Mouse (Mus musculus): ENCODE data around the gene Syngr1. TPM values are rescaled to one million over a fixed set of nuclear protein-coding genes. Genes with fewer than 3 reads are reported as not detected.

The Syngr1 gene
- polyA plus RNA-seq, 1 experiment from 2014 or later = 8.1 TPM

DNA sequence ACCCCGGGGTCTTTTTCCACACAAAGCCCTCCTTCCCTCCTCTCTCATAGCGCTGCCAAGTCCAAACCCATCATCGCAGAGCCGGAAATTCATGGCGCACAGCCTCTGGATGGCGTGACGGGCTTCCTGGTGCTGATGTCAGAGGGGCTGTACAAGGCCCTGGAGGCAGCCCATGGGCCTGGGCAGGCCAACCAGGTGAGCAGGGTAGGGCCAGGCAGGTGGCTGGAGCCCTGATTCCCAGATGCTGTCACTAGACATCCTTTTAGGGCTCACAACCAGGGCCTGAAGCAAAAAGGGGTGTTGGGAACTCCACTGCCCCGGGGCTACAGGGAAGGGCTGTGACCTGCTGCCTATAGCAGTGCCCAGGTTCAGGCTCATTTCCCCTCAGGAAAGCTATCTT lies 64.6 kb downstream of the Syngr1 start:
- no peak overlapping the region for H3K4me3 ChIP-seq
- H3K27ac ChIP-seq = no peak overlapping the region
- H3K27me3 ChIP-seq = no peaks in the 10 kb centered on the region
- H3K36me3 ChIP-seq = peaks cover 86% of the 10 kb centered on the region
- H3K9me3 ChIP-seq = no peaks in the 10 kb centered on the region
- H3K4me1 ChIP-seq = peaks cover 32% of the 10 kb centered on the region
- H3K4me2 ChIP-seq (replicated peaks) = no peak overlapping the region
- 90% methylated on average over 8 of the region's 8 CpGs for WGBS
- ATAC-seq (ENCODE audit: insufficient number of reproducible peaks, insufficient read depth, low FRiP score, low TSS enrichment) = no peak
- H3K9ac ChIP-seq = no peak overlapping the region

GRCm38 (mm10) chr15:80157197-80157943 lies 66.2 kb downstream of the Syngr1 start:
- Histone ChIP-seq H3K27me3 (no peaks in the 10 kb centered on the region), H3K4me3 (no peak overlapping the region), H3K36me3 (peaks cover 93% of the 10 kb centered on the region), H3K27ac (no peak overlapping the region), H3K9me3 (no peaks in the 10 kb centered on the region), H3K4me2 (replicated peaks) (no peak overlapping the region), H3K4me1 (peaks cover 35% of the 10 kb centered on the region), H3K9ac (no peak overlapping the region)
- WGBS = 91% methylated on average over 22 of the region's 22 CpGs
- ATAC-seq (ENCODE audit: insufficient number of reproducible peaks, insufficient read depth, low FRiP score, low TSS enrichment) = no peak

DNA sequence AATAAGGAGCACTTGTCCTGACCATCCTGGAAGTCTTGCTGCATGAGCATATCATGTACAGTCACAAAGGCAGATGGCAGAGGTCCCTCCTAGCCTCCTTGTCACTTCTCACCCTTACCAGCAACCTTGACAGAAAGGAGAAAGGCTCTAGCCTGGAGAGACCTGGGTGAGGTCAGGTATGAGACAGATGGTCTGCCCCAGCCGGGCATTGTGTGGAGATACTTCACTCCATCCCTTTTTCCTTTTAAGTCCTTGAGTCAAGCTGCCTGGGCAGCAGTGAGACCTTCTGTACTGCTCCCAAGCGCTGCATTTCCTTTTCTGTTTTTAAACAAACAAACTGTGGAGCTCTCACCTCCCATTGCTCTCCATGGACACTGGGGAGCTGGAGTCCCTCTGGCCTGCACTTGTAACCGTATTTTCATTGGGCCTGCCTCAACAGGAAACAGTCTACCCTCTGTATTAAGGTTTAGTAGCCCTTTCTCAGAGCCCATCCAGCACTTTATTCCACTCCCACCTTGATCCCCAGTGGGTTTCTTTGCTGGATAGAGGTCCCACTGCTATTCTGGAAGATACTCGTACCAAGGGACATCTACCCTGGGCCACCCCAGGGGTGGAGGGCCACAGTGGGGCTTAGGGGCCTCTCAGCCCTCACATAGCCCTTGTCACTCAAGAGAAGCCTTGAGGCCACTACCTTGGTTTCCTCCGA lies 67.0 kb downstream of the Syngr1 start:
- H3K36me3 ChIP-seq = peaks cover 90% of the 10 kb centered on the region
- H3K27me3 ChIP-seq = no peaks in the 10 kb centered on the region
- H3K27ac ChIP-seq = peak overlapping the region; percentile 91; the same call in 1 of the 2 replicates
- H3K4me3 ChIP-seq = no peak overlapping the region
- H3K9ac ChIP-seq = no peak overlapping the region
- WGBS = 49% methylated on average over 5 of the region's 5 CpGs
- ATAC-seq (ENCODE audit: insufficient number of reproducible peaks, insufficient read depth, low FRiP score, low TSS enrichment) = no peak
- H3K9me3 ChIP-seq = no peaks in the 10 kb centered on the region
- peaks cover 35% of the 10 kb centered on the region for H3K4me1 ChIP-seq
- no peak overlapping the region for H3K4me2 ChIP-seq (replicated peaks)

GRCm38 (mm10) chr15:80158707-80159090 lies 67.6 kb downstream of the Syngr1 start:
- Histone ChIP-seq H3K27ac (peak overlapping the region; percentile 91), H3K9me3 (no peaks in the 10 kb centered on the region), H3K4me1 (peaks cover 35% of the 10 kb centered on the region), H3K4me2 (replicated peaks) (no peak overlapping the region), H3K36me3 (peaks cover 85% of the 10 kb centered on the region), H3K27me3 (no peaks in the 10 kb centered on the region), H3K9ac (no peak overlapping the region), H3K4me3 (no peak overlapping the region)
- 33% methylated on average over 4 of the region's 4 CpGs for WGBS
- ATAC-seq (ENCODE audit: insufficient number of reproducible peaks, insufficient read depth, low FRiP score, low TSS enrichment) = no peak

DNA sequence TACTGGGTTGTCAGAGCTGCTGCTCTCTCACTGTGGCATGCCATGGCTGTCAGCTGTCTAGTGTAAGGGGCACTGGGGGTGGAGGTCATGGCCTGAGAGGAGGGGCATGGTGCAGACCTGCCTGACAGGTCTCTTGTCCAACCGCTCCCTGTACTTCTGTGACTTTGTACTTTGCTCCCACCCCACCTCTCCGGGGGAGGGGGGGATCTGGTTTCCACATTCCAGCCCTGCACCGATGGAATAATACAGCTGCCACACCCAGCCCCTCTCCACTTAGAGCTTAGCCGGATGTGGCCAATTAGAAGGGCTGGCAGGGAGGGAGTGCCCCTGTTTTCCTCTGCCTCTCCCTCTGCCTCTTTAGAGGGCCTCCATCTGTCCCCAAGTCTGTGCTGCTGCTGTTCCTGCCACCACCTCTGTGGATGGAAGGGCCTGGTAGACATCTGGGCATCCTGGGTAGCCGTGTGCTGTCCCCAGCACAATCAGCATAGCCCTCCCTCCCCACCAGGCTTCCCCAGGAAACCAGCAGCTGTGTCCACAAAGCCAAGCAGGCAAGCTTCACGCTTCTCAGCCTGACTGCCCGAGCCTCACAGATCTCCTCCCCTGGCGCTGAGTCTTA lies 68.3 kb downstream of the Syngr1 start:
- H3K4me2 ChIP-seq (replicated peaks) = no peak overlapping the region
- peak; percentile 75 for ATAC-seq (ENCODE audit: insufficient number of reproducible peaks, insufficient read depth, low FRiP score, low TSS enrichment)
- H3K36me3 ChIP-seq = peaks cover 78% of the 10 kb centered on the region

DNA sequence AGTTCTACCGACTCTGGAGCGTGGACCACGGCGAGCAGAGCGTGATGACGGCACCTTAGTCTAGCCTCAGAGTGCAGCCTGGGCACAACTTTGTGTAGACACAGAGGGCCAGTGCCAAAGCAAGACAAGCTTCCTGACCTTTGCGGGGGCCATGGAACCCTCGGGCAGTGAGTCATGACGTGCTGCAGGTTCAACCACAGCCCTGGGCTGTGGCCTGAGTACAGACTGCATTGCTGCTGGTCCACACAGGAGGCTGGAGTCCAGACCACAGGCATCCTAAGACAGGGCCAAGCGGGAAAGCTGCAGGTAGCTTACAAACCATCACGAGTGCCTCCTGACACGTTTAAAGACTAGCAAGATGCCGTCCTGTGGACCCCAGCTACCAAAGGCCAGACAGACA lies 69.1 kb downstream of the Syngr1 start:
- WGBS = 87% methylated on average over 13 of the region's 13 CpGs
- no peak for ATAC-seq (ENCODE audit: insufficient number of reproducible peaks, insufficient read depth, low FRiP score, low TSS enrichment)
- Histone ChIP-seq H3K36me3 (peaks cover 70% of the 10 kb centered on the region), H3K9ac (no peak overlapping the region; the same call in 1 of the 2 replicates), H3K4me3 (no peak overlapping the region), H3K4me2 (replicated peaks) (no peak overlapping the region), H3K27me3 (no peaks in the 10 kb centered on the region), H3K27ac (peak overlapping the region; percentile 91), H3K4me1 (peaks cover 35% of the 10 kb centered on the region), H3K9me3 (no peaks in the 10 kb centered on the region)

More for the DNA sequence above, 68.3 kb downstream of the Syngr1 start:
- Histone ChIP-seq H3K27me3 (no peaks in the 10 kb centered on the region), H3K4me1 (peaks cover 35% of the 10 kb centered on the region), H3K9ac (peak overlapping the region; percentile 38; the same call in 1 of the 2 replicates), H3K27ac (peak overlapping the region; percentile 91), H3K4me3 (no peak overlapping the region), H3K9me3 (no peaks in the 10 kb centered on the region)
- 7% methylated on average over 8 of the region's 8 CpGs for WGBS

GRCm38 (mm10) chr15:80160726-80161125 lies 69.6 kb downstream of the Syngr1 start:
- Histone ChIP-seq H3K4me3 (no peak overlapping the region), H3K9me3 (no peaks in the 10 kb centered on the region), H3K36me3 (peaks cover 65% of the 10 kb centered on the region), H3K9ac (no peak overlapping the region), H3K27ac (peak overlapping the region; percentile 91; the same call in 1 of the 2 replicates), H3K27me3 (no peaks in the 10 kb centered on the region), H3K4me2 (replicated peaks) (no peak overlapping the region), H3K4me1 (peaks cover 35% of the 10 kb centered on the region)
- 94% methylated on average over 4 of the region's 4 CpGs for WGBS
- no peak for ATAC-seq (ENCODE audit: insufficient number of reproducible peaks, insufficient read depth, low FRiP score, low TSS enrichment)

GRCm38 (mm10) chr15:80161199-80161598 lies 70.1 kb downstream of the Syngr1 start:
- Histone ChIP-seq H3K4me1 (peaks cover 35% of the 10 kb centered on the region), H3K9ac (no peak overlapping the region), H3K4me3 (no peak overlapping the region), H3K4me2 (replicated peaks) (no peak overlapping the region), H3K27ac (no peak overlapping the region), H3K36me3 (peaks cover 60% of the 10 kb centered on the region), H3K27me3 (no peaks in the 10 kb centered on the region), H3K9me3 (no peaks in the 10 kb centered on the region)
- WGBS = 91% methylated on average over 3 of the region's 3 CpGs
- no peak for ATAC-seq (ENCODE audit: insufficient number of reproducible peaks, insufficient read depth, low FRiP score, low TSS enrichment)

- Histone ChIP-seq H3K27me3 (no peaks in the 10 kb centered on the region), H3K9me3 (no peaks in the 10 kb centered on the region), H3K27ac (no peak overlapping the region), H3K4me1 (peaks cover 35% of the 10 kb centered on the region), H3K4me2 (replicated peaks) (no peak overlapping the region), H3K36me3 (peaks cover 50% of the 10 kb centered on the region), H3K9ac (no peak overlapping the region), H3K4me3 (no peak overlapping the region)
- WGBS = 81% methylated on average over 4 of the region's 4 CpGs
- ATAC-seq (ENCODE audit: insufficient number of reproducible peaks, insufficient read depth, low FRiP score, low TSS enrichment) = no peak
These were observed 71.3 kb downstream of the Syngr1 start for GRCm38 (mm10) chr15:80162401-80162964.

DNA sequence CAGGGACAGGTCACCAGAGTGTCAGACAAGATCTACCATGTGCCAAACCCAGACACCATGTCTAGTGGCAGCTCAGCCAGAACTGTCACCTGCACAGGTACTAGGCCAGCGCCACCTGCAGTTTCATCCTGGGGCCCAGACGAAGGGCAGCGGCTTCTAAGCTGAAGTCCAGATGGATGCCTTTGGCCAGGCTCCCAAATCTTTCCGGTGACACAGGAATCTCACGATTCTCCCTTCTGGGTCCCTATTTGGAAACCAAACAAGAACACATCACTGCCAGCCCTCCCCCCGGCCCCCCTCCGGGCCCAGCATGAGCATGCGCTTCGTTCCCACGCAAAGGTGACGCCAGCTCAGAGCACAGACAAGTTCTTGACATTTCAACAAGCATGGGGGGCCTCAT lies 72.1 kb downstream of the Syngr1 start:
- peaks cover 42% of the 10 kb centered on the region for H3K36me3 ChIP-seq
- no peak overlapping the region for H3K4me3 ChIP-seq
- no peaks in the 10 kb centered on the region for H3K9me3 ChIP-seq
- no peak for ATAC-seq (ENCODE audit: insufficient number of reproducible peaks, insufficient read depth, low FRiP score, low TSS enrichment)
- H3K27me3 ChIP-seq = no peaks in the 10 kb centered on the region
- WGBS = 89% methylated on average over 11 of the region's 11 CpGs
- H3K27ac ChIP-seq = no peak overlapping the region
- H3K4me2 ChIP-seq (replicated peaks) = no peak overlapping the region
- H3K9ac ChIP-seq = no peak overlapping the region
- peaks cover 28% of the 10 kb centered on the region for H3K4me1 ChIP-seq

DNA sequence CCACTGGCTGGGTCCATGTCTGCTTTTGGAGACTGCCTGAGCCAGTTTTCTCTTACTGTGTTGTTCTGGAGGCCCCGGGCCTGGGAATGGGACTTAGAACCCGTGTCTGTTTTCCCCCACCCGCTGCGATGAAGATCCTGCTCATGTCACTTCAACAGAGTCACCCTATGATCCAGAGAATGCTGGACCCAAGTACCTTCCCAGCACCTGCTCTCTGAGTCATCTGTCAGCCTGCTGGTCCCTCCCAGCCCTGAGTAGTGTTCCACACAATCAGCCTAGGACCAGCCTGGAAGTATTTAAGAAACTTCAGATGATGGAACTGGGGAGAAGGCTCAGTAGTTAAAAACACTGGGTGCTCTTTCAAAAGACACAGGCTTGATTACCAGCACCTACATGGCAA lies 72.6 kb downstream of the Syngr1 start:
- Histone ChIP-seq H3K9ac (no peak overlapping the region), H3K4me1 (peaks cover 23% of the 10 kb centered on the region), H3K27me3 (no peaks in the 10 kb centered on the region), H3K36me3 (peaks cover 38% of the 10 kb centered on the region), H3K4me3 (no peak overlapping the region), H3K9me3 (no peaks in the 10 kb centered on the region), H3K4me2 (replicated peaks) (no peak overlapping the region), H3K27ac (no peak overlapping the region)
- 91% methylated on average over 4 of the region's 4 CpGs for WGBS
- no peak for ATAC-seq (ENCODE audit: insufficient number of reproducible peaks, insufficient read depth, low FRiP score, low TSS enrichment)
